Mouse (Mus musculus): ENCODE data around the gene Tox4.

Tox4 gene

DNA sequence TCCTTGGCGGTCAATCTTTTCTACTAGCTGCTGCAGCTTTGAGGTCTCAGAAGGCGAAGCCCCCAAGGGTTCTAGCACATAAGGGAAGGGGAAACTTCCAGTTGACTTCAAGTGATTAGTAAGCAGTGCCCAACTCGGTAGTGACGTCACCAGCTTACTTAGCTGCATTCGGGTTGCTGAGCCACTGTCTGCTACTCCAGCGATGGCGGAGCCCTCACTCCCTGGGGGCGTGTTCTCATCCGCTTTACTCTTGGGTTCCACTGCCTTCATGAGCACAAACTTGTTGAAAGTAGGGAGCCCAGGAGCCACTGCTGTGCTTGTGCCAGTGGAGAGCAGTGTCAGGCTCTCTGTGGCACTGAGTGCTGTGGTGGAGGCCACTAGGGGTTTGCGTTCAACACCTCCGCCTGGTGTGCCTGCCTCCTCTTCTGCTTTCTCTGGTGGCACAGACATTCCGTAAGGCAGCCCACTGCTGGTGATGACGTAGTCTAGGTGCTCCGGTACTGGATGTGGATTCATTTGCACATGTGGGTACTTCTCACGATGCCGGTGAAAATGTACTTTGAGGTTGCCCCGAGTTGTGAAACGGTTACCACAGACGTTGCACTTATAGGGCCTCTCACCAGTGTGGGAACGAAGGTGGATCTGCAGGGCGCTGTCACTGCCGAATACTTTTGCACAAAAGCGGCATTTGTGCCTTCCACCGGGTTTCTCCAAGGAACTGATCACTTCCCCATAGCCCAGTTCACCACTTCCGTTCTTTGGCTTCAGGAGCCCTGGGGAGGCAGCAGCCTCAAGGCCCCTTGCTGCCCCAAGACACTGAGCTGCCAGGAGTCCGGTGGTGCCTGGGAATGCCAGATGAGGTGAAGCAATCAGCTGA is 35.2 kb downstream of the Tox4 start:
- DNase-seq (ENCODE audit: low spot score), result no peak

DNA sequence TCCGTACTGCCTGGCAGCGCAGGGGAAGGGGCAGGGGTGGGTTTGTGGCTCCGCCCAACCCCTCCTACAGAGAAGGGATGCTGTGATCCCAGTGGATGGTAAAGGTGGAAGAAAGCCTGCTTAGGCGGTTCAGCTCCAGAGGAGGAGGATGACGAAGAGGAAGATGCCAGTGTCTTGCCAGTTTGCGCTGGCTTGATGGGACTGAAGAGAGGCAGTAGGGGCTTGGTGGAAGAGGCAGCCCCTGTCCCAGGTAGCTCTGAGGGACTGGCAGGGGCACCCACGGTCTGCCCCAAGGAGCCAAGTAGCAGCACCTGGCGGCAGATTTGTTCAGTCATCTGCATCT is 35.8 kb downstream of the Tox4 start:
- no peak for DNase-seq (ENCODE audit: low spot score)

DNA sequence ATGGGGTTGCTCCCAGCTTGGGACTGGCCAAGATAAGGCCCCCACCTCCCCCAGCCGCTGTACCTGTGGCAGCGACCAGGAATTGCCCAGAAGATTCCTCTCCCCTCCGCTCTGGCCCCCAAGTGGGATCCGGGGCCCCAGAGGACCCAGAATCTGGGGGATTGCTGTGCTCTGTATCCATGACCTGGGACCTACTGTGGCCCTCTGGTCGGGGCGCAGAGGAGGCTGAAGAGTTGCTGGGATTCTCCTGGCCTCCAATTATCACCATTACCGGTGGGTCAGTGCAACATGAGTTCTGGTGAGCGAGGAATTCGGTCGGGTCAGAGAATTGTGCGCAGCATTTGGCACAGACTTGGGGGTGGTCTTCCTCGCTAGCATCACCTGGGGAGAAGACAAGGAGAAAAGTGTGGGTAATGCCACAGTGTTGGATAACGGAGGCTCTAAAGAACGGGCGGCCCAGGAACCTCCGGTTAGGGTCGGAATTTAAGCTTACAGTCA is 36.4 kb downstream of the Tox4 start:
- no peak for DNase-seq (ENCODE audit: low spot score)

DNA sequence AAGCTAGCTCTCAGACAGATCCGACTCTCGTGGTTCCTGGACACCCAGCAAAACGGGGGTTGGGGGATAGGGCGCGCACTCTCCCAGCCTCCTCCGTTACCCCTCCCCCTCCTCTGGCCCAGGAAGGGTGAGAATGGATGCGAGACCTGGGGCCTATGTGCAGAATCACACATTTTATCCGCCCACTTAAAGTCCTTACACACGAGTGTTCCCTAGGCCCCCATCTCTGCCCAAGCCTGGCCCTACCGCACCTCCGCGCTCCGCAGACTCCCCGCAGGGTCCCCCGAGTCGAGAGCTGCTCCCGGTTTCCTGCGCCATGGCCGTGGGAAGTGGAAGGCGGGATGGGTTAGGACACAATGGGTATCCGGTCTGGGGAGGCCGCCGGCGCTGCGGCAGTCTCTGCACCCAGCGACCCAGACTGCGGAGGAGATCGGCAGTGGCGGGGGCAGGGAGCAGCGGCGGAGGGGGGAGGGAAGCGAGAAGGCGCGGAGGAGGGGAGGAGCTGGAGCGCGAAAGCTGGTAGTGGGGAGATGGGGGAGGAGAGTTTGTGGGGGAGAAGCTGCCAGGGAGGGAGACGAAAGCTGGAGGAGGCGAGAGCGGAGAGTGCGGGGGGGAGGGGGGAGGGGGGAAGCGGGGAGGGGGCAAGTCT is 37.0 kb downstream of the Tox4 start:
- peak; percentile 48 for DNase-seq (ENCODE audit: low spot score)

DNA sequence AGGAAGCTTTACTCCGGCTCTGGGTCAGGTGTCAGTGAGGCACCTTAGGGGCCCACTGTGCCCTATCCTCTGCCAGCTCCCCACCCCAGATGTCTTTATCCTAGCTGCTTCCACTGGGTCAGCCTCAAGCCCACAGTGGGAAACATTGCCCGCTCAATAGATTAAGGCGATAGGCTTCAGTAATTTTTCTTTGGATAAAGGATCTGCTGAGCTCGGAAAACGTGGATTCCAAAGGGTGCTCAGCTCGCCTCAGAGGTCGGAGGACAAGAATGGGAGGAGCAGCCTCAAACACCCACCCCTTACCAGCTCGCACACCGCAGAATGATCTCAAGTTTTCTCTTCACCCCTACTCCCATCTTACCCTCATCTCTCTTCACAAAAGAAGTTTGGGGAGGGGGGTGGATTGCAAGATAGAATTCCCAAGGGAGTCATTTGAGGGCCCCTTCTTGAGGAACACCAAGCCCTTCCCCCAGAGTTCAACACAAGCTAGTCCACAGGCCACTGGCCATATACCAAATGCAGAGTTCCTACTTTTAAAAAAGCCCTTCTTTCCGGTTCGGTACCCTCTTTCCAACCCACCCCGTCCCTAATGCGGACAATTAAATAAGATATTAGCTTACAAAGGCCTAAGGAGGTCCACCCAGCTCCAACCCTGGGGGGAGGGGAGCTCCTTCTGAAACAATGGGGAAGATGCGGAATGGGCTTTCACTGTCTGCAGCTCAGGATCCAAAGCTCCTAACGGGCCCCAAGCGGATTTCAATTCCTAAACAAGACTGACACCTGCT is 37.7 kb downstream of the Tox4 start:
- DNase-seq (ENCODE audit: low spot score), result no peak

DNA sequence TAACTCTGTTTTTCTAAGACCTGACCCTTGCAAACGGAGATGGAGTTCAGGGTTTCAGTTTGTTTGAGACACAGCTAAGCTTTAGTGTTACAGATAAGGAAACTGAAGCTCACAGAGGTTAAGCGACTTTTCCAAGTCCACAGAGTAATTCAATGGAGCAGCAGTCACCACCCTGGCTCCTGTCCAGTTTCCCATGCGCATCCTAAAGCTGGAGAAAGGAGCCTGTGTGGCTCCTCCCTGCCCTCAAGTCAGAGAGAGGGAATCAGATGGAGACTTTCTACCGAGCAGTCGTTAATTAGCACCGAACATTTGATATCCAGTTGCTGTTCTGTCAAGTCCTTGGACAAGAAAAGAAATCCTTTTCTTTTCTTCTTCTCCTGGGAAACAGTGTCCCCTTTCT is 40.4 kb downstream of the Tox4 start:
- DNase-seq (ENCODE audit: low spot score), result no peak

DNA sequence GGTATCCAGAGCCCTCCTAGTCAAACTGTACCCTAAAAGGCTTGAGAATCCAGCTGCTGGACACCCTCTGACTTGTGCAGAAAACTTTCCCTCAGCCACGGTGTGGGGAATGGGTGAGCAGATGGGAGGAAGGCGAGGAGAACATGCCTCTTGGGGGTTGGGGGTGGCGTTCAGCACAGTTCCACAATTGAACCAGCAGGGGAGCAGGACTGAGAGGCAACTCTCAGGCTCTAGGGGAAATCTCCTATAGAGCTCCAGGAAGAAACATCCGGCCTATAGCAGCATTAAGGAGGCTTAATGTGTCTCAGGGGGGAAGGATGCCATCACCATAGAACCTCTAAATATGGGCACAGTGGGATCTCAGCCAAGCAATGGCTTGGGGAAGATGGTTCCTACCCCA is 46.9 kb downstream of the Tox4 start:
- no peak for DNase-seq (ENCODE audit: low spot score)

DNA sequence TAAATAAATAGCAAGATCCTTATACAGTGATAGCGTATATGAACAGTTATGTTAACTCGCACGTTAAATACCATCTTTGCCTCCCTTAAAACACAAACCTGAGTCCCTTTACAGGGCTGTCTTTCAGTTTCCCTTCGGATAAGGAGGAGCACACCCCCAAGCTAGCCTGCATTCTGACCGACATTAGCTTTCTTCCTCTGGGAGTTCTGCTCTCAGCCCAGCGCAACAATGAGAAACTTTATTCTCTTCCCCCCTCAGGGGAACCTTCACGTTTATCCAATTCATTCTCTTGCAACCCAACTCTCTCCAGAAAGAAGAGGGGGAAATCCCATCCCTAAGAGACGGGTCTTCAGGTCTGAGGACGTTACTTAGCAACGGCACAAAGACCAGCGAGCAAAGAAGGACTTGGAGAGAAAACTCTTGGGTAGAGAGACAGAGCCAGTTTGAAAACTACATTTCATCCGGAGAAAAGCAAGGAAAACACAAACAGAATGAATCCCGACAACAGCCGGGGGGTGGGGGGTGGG is 48.5 kb downstream of the Tox4 start:
- DNase-seq (ENCODE audit: low spot score), result no peak

DNA sequence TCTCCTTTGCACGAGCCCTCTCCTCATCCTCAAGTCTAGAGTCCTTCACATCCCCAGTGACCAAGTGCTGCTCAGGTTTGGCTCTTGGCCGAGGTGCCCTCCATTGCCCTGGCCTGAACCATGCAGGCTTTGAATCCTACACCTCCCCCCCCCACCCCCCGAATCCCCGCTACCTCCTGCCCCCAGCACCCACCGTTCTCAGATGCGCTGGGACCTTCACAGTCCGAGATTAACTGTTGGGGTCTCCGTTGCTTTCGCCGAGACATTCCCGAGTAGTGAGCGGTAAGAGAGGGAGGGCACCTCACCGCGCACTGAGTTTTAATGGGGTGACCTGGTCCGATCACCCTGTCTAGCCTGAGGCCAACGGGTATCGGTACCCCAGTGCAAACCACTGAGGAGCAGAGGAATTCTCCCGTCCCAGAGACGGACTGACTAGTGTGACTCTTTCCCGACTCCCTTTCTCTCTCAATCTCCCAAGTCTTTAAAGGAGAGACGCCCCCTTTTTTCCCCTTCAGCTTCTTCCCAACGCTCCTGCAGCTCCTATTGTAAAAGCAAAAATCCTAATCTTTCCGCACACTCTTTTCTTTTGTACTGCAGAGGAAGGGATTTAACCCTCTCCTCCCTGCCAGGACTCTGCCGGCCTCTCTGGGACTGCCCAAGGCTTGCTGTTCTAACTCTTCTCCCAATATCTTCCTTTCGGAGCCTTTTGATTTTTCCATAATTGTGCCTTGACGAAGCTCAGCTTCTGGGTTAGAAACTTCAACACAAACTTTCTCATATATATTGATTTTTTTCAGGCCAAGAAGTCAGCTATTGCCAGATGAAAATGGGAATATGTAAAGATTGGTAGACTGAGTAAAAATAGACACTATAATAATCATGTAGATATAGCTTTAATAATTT is 49.2 kb downstream of the Tox4 start, which contains the start of gene Sall2:
Gene Sall2, minus strand, starts transcription at position 853 of the 903 bp plus-strand sequence.
- no peak for DNase-seq (ENCODE audit: low spot score)

DNA sequence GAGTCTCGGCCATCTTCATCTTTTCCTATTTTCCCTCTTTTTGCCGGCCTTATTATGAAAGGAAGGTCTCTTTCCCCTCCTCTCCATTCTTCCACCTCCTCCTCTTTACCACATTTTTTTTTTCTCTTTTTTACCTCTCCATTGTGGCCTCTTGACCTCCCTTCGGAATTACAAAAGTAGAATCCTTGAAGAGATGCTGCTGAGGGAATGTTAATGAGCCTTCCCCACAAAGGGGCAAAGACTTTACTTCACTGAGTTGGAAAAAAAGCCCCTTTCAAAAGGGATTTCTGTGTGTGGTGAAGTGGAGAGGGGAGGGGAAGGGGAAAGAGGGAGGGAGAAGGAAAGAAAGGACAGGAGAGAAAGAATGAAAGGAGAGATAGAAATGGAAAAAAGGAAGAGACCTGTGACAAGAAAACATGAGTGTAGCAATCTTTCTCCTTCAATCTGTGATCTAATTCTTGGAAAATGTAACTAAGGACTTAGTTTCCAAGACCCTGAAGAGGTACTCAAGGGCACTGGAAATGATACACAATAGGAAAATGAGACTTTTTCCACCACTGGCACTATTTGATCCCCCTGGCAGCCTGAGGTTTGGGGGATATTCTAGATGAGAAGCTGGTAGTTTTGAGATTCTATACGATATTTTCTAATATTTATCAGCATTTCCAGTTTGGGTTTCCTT is 52.3 kb downstream of the Tox4 start:
- no peak for DNase-seq (ENCODE audit: low spot score)

DNA sequence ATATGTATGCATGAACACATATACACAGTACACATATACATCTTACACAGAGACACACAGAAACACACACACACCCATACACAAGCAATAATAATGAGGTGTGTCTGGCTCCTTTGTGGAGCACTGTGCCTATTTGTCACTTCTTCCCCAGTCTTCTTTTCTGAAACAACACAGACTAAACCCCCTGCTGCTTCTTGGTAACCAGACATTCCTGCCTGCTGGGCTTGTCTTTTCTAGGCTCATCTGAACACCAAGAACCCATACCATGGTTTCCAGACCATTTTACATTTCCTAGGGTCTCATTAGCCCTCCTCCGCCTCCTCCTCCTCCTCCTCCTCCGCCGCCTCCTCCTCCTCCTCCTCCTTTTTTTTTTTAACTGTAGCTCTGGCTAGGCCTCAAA is 53.2 kb downstream of the Tox4 start:
- DNase-seq (ENCODE audit: low spot score), result no peak

DNA sequence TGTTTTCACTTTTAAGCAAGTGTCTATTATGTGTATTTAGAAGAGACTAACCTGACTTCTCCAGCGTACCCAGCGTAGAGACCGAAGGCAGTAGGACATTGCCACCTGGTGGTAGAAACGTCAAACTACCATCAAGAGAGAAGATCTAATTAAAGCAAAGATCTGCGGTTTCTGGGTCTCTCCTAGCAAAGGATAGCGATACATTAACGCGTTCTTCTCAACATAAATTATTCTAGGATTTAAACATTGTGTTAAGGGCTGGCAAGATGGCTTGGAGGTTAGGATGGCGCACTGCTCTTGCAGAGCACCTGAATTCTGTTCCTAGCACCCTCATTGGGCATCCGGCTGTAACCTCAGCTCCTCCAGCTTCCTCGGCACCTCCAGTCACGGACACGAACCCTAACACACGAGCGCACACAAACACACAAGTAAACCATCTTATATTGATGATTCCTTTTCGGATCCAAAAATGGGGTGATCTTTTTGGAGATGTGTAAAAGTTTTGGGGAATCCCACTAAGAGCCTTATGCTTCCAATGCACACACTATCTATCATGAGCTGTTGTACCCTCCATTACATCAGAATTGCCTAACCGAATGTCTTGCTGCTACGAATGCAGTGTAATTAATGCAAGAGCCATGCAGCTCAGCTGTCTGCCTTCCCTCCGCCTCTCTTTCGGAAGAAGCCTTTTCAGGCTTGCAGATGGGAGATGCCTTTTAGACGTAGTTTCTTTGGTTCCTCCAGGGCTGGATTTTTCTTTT is 60.0 kb downstream of the Tox4 start:
- DNase-seq (ENCODE audit: low spot score), result peak; percentile 75

DNA sequence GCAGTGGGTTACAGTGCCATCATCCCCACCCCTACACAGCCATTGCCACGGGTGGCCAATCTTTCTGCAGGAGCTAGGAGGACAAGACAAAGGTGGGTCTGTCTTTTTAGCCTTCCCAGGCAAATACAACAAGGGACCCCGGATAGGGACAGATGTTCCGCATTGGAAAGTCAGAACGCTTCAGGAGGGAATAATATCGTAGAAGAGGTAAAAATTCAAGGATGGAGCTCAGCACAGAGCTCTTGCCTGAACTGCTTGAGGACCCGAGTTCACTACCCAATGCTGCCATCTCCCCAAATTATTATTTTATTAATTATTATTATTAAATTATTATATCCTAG is 60.5 kb downstream of the Tox4 start:
- DNase-seq (ENCODE audit: low spot score), result no peak

All from adipocyte (in vitro differentiated cells).